ENCODE assay signal across 40 mouse cellular contexts in genomic region chr17:86489827-86490226, GRCm38 (mm10). TPM values are rescaled to one million over a fixed set of nuclear protein-coding genes. Genes with fewer than 3 reads are reported as not detected.
"Had no signal": no experiment of that assay in that cellular context is flagged by ENCODE, and none has a peak within 500 bp of the region (broad histone marks: within the 10 kb centered on the region; RNA-seq: fewer than 3 reads in every experiment).

No protein-coding gene starts in this region.

- DNase-seq: heart, postnatal 10 days; heart, postnatal 14 days; heart, postnatal 36 days; heart, postnatal 4 days; kidney, adult 11 months; kidney, adult 18-20 months; kidney, adult 2 months; kidney, adult 8-10 months; kidney, adult 9 months; kidney, postnatal 10 days; kidney, postnatal 14 days; kidney, postnatal 25 days; kidney, postnatal 36 days; kidney, postnatal 4 days; layer of hippocampus, adult 9-11 months; layer of hippocampus, postnatal 36 days had no signal

- H3K4me3 ChIP-seq: heart, embryonic 12.5 days; heart, embryonic 13.5 days; heart, embryonic 15.5 days; hindbrain, embryonic 10.5 days; hindbrain, embryonic 12.5 days; hindbrain, embryonic 13.5 days; hindbrain, embryonic 15.5 days; intestine, embryonic 15.5 days; kidney, embryonic 15.5 days; layer of hippocampus, adult 2 months; left cerebral cortex, adult 2 months had no signal

- H3K9ac ChIP-seq: heart, embryonic 12.5 days; heart, embryonic 13.5 days; heart, embryonic 15.5 days; hindbrain, embryonic 12.5 days; hindbrain, embryonic 13.5 days; hindbrain, embryonic 14.5 days; hindbrain, embryonic 15.5 days; intestine, embryonic 15.5 days; kidney, embryonic 15.5 days had no signal

- H3K9me3 ChIP-seq: heart, embryonic 12.5 days; heart, embryonic 13.5 days; heart, embryonic 15.5 days; hindbrain, embryonic 10.5 days; hindbrain, embryonic 12.5 days; hindbrain, embryonic 13.5 days; hindbrain, embryonic 15.5 days; intestine, embryonic 15.5 days; kidney, embryonic 15.5 days had no signal

- H3K27me3 ChIP-seq: heart, embryonic 12.5 days; heart, embryonic 13.5 days; heart, embryonic 15.5 days; hindbrain, embryonic 12.5 days; hindbrain, embryonic 13.5 days; hindbrain, embryonic 15.5 days; intestine, embryonic 15.5 days; kidney, embryonic 15.5 days had no signal

- H3K4me1 ChIP-seq: hindbrain, embryonic 12.5 days; hindbrain, embryonic 13.5 days; hindbrain, embryonic 15.5 days had no signal

- H3K27ac ChIP-seq: heart, embryonic 13.5 days; heart, embryonic 15.5 days; hindbrain, embryonic 10.5 days; hindbrain, embryonic 12.5 days; hindbrain, embryonic 13.5 days; hindbrain, embryonic 14.5 days; hindbrain, embryonic 15.5 days; hindbrain, postnatal 0 days; intestine, embryonic 15.5 days; kidney, embryonic 15.5 days; kidney, postnatal 0 days; left cerebral cortex, adult 2 months had no signal

- H3K36me3 ChIP-seq: heart, embryonic 15.5 days; hindbrain, embryonic 10.5 days; hindbrain, embryonic 12.5 days; hindbrain, embryonic 13.5 days; hindbrain, embryonic 15.5 days; intestine, embryonic 15.5 days; kidney, embryonic 15.5 days had no signal

RNA-seq across cellular contexts. Expression of gene Gm10309, which starts 15.2 kb away (rescaled TPM):
- total RNA-seq: heart, postnatal 10 days; heart, postnatal 14 days; heart, postnatal 25 days; hematopoietic stem cell, adult 5-6 weeks; hindbrain, postnatal 0 days; layer of hippocampus, adult 18-20 months; layer of hippocampus, adult 2 months; layer of hippocampus, adult 8-10 months; layer of hippocampus, postnatal 10 days; layer of hippocampus, postnatal 14 days; layer of hippocampus, postnatal 25 days; layer of hippocampus, postnatal 36 days; left cerebral cortex, adult 18-20 months; left cerebral cortex, adult 2 months; left cerebral cortex, adult 8-10 months had no signal
- polyA plus RNA-seq: intestine, postnatal 0 days had no signal
